Mouse (Mus musculus): ENCODE data around the gene Irf1. TPM values are rescaled to one million over a fixed set of nuclear protein-coding genes. Genes with fewer than 3 reads are reported as not detected.
"Not testable (repeated sequence)": the region's sequence is repeated elsewhere in the genome, so short reads cannot be mapped to it uniquely, and the experiment has no call there.

The Irf1 gene
- 11.8 and 14.1 TPM in 2 replicates for polyA plus RNA-seq (2012; rRNA removed)

- DNase-seq (ENCODE audit: extremely low spot score in 1 of 2, low spot score in 1 of 2), result peak; percentile 67 to 86
These were observed at the start of gene Irf1 for GRCm38 (mm10) chr11:53769760-53770124. TSS of gene Irf1 (plus strand) at chr11:53770014.

GRCm38 (mm10) chr11:53720715-53721114 lies 49.1 kb upstream of the Irf1 start, which contains the start of gene Il5:
TSS of gene Il5 (plus strand) at chr11:53720794.
- no peak for DNase-seq (ENCODE audit: extremely low spot score in 1 of 2, low spot score in 1 of 2)

- no peak for DNase-seq (ENCODE audit: extremely low spot score in 1 of 2, low spot score in 1 of 2)
These were observed 38.4 kb upstream of the Irf1 start for GRCm38 (mm10) chr11:53731457-53731856.

GRCm38 (mm10) chr11:53732244-53732643 lies 37.6 kb upstream of the Irf1 start:
- DNase-seq (ENCODE audit: extremely low spot score in 1 of 2, low spot score in 1 of 2), result no peak

- no peak for DNase-seq (ENCODE audit: extremely low spot score in 1 of 2, low spot score in 1 of 2)
These were observed 36.0 kb upstream of the Irf1 start for GRCm38 (mm10) chr11:53733824-53734223.

GRCm38 (mm10) chr11:53734431-53734830 lies 35.4 kb upstream of the Irf1 start:
- no peak for DNase-seq (ENCODE audit: extremely low spot score in 1 of 2, low spot score in 1 of 2)

DNA sequence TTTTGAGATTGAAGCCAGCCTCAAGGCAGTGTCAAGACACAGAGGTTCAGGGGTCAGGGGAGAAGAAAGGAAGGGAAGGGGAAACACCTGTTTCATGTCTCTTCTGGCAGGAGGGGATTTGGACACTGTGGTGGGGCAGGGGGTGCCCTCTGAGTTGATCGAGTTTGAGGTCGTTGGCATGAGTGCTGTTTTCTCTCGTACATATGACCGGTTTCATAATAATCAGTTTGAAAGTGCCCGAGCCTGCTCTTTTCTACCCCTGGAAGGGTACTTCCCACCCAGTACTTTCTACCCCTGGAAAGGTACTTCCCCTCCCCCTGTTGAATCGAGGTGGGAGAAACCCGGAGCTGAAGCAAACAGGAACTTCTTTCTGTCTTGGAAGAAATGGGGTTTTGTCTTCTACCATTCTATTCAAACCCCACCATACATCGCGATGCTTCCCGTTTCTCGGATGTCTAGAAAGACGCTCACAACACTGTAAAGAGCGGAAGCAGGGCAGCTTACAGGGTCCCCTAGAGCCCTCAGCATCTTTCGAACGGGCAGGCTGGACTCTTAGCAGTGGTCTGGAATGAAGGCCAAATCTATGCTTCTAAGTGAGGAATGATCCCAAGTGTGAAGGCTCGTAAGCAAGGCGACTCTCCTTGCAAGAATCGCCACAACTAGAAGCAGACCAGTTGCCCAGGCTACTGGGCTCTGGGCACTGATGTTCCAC lies 34.7 kb upstream of the Irf1 start:
- no peak for DNase-seq (ENCODE audit: extremely low spot score in 1 of 2, low spot score in 1 of 2)

- peak in 1 of 2 experiments; percentile 80 for DNase-seq (ENCODE audit: extremely low spot score in 1 of 2, low spot score in 1 of 2)
These were observed 34.0 kb upstream of the Irf1 start for GRCm38 (mm10) chr11:53735682-53736245.

DNA sequence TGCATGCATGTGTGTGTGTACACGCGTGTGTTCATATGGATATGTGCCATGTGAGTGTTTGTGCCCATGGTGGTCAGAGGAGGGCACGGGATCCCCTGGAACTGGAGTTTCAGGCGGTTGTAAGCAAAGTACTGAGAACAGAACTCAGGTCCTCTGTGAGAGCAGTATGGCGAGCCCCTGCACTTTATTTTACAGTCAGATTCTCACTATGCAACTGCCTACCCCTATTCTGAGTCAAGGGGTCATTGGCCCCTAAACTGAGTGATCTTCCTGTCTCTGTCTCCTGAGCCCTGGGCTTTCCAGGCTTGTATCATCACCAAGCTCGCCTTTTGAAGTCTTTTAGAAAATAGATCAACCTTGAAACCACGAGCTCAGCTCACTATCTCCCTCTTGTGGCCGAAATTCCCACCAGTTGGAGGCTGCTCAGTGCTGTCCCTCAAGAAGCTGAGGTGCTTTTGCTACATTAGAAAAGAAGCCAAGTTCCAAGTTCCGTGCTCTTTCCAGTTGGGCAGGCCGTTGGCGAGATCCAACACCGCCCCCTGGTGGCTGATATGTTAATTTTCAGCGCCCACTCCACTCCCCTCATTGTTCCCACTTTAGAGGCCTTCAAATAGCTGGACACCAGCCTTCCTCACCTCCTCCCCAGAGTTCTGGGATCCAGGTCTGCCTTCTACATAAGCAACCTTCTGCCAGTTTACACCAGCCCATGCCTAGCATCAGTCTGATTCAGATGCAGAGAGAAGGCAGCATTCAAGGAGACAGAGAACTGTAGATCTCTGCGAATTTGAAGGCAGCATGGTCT lies 32.8 kb upstream of the Irf1 start:
- peak; percentile 55 to 85 for DNase-seq (ENCODE audit: extremely low spot score in 1 of 2, low spot score in 1 of 2)

GRCm38 (mm10) chr11:53737573-53737946 lies 32.3 kb upstream of the Irf1 start:
- DNase-seq (ENCODE audit: extremely low spot score in 1 of 2, low spot score in 1 of 2), result peak in 1 of 2 experiments; percentile 75

- no peak for DNase-seq (ENCODE audit: extremely low spot score in 1 of 2, low spot score in 1 of 2)
These were observed 27.5 kb upstream of the Irf1 start for GRCm38 (mm10) chr11:53742353-53742752.

- no peak for DNase-seq (ENCODE audit: extremely low spot score in 1 of 2, low spot score in 1 of 2)
These were observed 24.6 kb upstream of the Irf1 start for GRCm38 (mm10) chr11:53745260-53745659.

DNA sequence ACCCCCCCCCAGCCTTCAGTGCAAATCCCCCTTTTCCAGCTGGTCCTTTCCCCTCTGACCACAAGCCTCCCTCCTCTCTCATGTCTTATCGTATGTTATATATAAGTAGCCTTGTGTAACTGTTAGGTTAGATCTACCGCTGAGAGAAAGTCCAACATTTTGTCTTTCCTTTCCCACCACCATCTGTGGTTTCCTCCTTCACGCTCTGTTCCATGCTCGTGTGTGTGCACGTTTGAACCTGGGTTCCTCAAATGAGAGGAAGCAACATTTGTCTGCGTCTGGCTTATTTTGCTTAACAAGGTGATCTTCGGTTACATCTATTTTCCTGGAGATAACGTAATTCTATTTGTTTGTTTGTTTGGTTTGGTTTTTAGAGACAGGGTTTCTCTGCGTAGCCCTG lies 21.8 kb upstream of the Irf1 start:
- no peak for DNase-seq (ENCODE audit: extremely low spot score in 1 of 2, low spot score in 1 of 2)

- no peak for DNase-seq (ENCODE audit: extremely low spot score in 1 of 2, low spot score in 1 of 2)
These were observed 21.2 kb upstream of the Irf1 start for GRCm38 (mm10) chr11:53748614-53749013.

GRCm38 (mm10) chr11:53749306-53749705 lies 20.5 kb upstream of the Irf1 start:
- DNase-seq (ENCODE audit: extremely low spot score in 1 of 2, low spot score in 1 of 2), result peak in 1 of 2 experiments; percentile 22

GRCm38 (mm10) chr11:53749716-53750352 lies 20.0 kb upstream of the Irf1 start:
- no peak for DNase-seq (ENCODE audit: extremely low spot score in 1 of 2, low spot score in 1 of 2)

DNA sequence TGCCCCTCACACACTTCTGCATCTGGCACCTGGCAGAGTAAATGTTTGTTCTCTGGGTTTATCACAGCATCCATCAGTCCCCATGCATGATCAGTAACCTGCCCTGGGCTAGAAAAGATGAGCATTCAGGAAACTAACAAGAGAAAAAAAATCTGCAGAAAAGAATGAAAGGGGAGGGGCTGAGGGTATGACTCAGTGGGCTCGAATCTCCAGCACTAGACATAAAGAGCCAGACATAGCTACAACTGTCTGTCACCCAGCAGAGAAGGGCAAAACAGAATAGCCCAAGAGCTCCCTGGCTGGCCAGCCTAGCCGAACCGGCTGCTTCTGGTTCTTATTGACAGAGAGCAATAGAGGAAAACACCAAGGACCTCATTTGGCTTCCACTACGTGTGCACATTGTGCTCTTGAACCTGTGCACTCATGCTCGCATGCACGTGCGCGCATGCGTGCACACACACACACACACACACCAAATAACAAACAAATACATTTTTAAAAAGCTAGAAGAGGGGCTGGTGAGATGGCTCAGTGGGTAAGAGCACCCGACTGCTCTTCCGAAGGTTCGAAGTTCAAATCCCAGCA lies 14.7 kb upstream of the Irf1 start:
- no peak for DNase-seq (ENCODE audit: extremely low spot score in 1 of 2, low spot score in 1 of 2)

GRCm38 (mm10) chr11:53757612-53758011 lies 12.2 kb upstream of the Irf1 start:
- DNase-seq (ENCODE audit: extremely low spot score in 1 of 2, low spot score in 1 of 2), result no peak

DNA sequence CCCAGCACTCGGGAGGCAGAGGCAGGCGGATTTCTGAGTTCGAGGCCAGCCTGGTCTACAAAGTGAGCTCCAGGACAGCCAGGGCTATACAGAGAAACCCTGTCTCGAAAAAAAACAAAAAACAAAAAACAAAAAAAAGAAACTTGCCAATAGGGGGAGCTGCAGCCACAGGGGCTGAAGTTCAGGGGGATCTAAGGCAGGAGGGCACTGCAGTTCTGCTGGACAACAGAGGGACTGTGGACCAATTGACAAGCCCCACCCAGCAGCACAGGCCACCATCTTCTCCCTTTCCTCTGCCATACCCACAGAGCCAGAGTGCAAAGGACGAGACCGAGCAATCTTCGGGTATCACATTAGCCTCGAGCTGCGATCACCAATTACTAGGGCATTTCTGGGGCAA lies 11.8 kb upstream of the Irf1 start:
- DNase-seq (ENCODE audit: extremely low spot score in 1 of 2, low spot score in 1 of 2), result not testable (repeated sequence)

GRCm38 (mm10) chr11:53758791-53759351 lies 10.9 kb upstream of the Irf1 start:
- no peak for DNase-seq (ENCODE audit: extremely low spot score in 1 of 2, low spot score in 1 of 2)
